Mouse (Mus musculus) lung, postnatal 0 days (tissue): ENCODE measurements around the gene Macc1. TPM values are rescaled to one million over a fixed set of nuclear protein-coding genes. Genes with fewer than 3 reads are reported as not detected.

Experiments
- ATAC-seq: fragments of 200-750 bp; cut with Nextera tagmentation; 2 replicates; pipeline ENCODE4 v1.8.0; 2017; ENCODE audit warnings: moderate library complexity
- DNase-seq: peaks from one replicate; pipeline ENCODE4 v3.0.0-alpha.2; 2016; ENCODE audit warnings: low spot score
- H3K27ac ChIP-seq: fragments of 300-500 bp; sonication (generic); 2 replicates; pipeline ENCODE4 v1.5.1; 2014; ENCODE audit warnings: antibody characterized with exemption, mild to moderate bottlenecking, low read length, mixed read lengths
- H3K27me3 ChIP-seq: fragments of 300-500 bp; sonication (generic); replicated peaks from 2 replicates; pipeline ENCODE4 v1.6.1; 2014; ENCODE audit warnings: low read length, mixed read lengths; ENCODE audit not compliant: insufficient read depth
- H3K36me3 ChIP-seq: fragments of 300-500 bp; sonication (generic); 2 replicates; pipeline ENCODE4 v1.6.1; 2014; ENCODE audit warnings: low read length, mixed read lengths; ENCODE audit not compliant: insufficient read depth
- H3K4me1 ChIP-seq: fragments of 300-500 bp; sonication (generic); 2 replicates; pipeline ENCODE4 v1.6.1; 2014; ENCODE audit warnings: antibody characterized with exemption, low read depth, low read length, mixed read lengths; ENCODE audit not compliant: insufficient read depth
- H3K4me2 ChIP-seq: fragments of 300-500 bp; sonication (generic); replicated peaks from 2 replicates; pipeline ENCODE4 v1.6.1; 2014; ENCODE audit warnings: low read depth, mild to moderate bottlenecking, low read length, moderate library complexity, mixed read lengths
- H3K4me3 ChIP-seq: fragments of 300-500 bp; sonication (generic); 2 replicates; pipeline ENCODE4 v1.5.1; 2014; ENCODE audit warnings: low read depth, low read length
- H3K9ac ChIP-seq: fragments of 300-500 bp; sonication (generic); replicated peaks from 2 replicates; pipeline ENCODE4 v1.6.1; 2014; ENCODE audit warnings: low read depth, mild to moderate bottlenecking
- H3K9me3 ChIP-seq: fragments of 300-500 bp; sonication (generic); 2 replicates; pipeline ENCODE4 v1.6.1; 2016; ENCODE audit warnings: low read length, mixed read lengths
- CTCF ChIP-seq: IDR thresholded peaks from 2 replicates; pipeline ENCODE4 v1.5.1; 2016; ENCODE audit warnings: antibody characterized with exemption, mild to moderate bottlenecking
- EP300 ChIP-seq: IDR thresholded peaks from 2 replicates; pipeline ENCODE4 v1.6.1; 2016; ENCODE audit warnings: antibody characterized with exemption, mild to moderate bottlenecking, control low read depth
- WGBS: fragments of 180-500 bp; shearing (Covaris S2); extraction: QIAGEN DNeasy Blood & Tissue Kit; methylation state at CpG from one replicate; pipeline ENCODE4 v1.1.7; 2014; 5-methylcytosine and 5-hydroxymethylcytosine counted together
- polyA plus RNA-seq: library from polyadenylated mRNA; unstranded; fragments of >200 nt; fragmentation: Nextera tagmentation; extraction: Ambion mirVana; gene quantifications from 2 replicates; pipeline ENCODE4 v1.2.1, GENCODE M21; 2015

Macc1 gene
- polyA plus RNA-seq, 1 experiment from 2014 or later: 1.0 TPM

- Histone ChIP-seq H3K9ac (no peak overlapping the region), H3K9me3 (no peaks in the 10 kb centered on the region), H3K4me1 (no peaks in the 10 kb centered on the region), H3K4me2 (no peak overlapping the region), H3K27ac (no peak overlapping the region), H3K4me3 (no peak overlapping the region), H3K27me3 (no peaks in the 10 kb centered on the region), H3K36me3 (no peaks in the 10 kb centered on the region)
- ATAC-seq (peak; percentile 95), DNase-seq (peak; percentile 90)
- WGBS: 51% methylated on average over 1 of the region's 1 CpGs
- TF ChIP-seq EP300 (peak; percentile 97), CTCF (no peak)
Observed at GRCm38 (mm10) chr12:119381839-119382238, 67.8 kb downstream of the Macc1 start.

DNA sequence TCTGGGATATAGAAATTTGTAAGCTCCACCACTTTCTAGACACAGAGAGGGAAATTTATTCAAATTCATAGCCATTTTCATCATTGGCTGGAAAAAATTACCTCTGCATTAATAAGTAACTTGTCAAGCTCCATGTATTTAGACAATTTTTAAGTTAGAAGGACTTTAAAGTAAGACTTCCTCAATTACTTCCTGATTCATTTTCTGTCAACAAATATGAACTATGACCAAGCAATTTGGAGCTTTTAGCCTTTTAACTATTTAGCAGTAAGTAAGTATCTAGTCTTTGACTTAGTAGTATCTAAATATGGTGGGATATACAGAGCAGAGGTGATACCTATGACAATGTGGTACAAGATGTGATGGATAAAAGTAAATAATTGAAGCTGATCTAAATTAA lies 72.2 kb downstream of the Macc1 start:
- DNase-seq (no peak), ATAC-seq (no peak)
- H3K4me1 ChIP-seq: no peaks in the 10 kb centered on the region
- TF ChIP-seq CTCF (no peak), EP300 (no peak)
- H3K4me2 ChIP-seq: no peak overlapping the region
- no peaks in the 10 kb centered on the region for H3K9me3 ChIP-seq
- H3K27ac ChIP-seq: no peak overlapping the region
- H3K4me3 ChIP-seq: no peak overlapping the region
- no peak overlapping the region for H3K9ac ChIP-seq
- no peaks in the 10 kb centered on the region for H3K27me3 ChIP-seq
- H3K36me3 ChIP-seq: no peaks in the 10 kb centered on the region

DNA sequence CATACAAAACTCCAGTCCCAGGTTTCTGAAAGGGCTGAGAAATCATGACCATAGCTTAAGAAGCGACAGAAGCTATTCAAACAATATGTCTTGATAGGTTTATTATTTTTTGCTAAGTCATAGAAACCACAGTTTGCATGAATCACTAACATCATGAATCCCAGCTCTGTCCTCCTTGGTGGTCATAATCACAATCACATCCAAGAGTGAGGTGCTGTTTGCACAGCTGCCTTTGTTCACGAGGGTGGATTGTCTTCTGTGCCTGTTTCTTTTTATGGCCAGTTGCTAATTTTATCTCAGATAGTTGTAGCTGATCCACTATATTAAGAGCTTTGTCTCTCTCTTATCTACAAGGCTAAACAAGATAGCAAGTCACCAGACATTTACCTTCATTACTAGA lies 72.6 kb downstream of the Macc1 start:
- ATAC-seq (no peak), DNase-seq (no peak)
- Histone ChIP-seq H3K4me2 (no peak overlapping the region), H3K4me3 (no peak overlapping the region), H3K36me3 (no peaks in the 10 kb centered on the region), H3K27ac (no peak overlapping the region), H3K27me3 (no peaks in the 10 kb centered on the region), H3K9me3 (no peaks in the 10 kb centered on the region), H3K4me1 (no peaks in the 10 kb centered on the region), H3K9ac (no peak overlapping the region)
- 70% methylated on average over 2 of the region's 2 CpGs for WGBS
- TF ChIP-seq EP300 (no peak), CTCF (no peak)

GRCm38 (mm10) chr12:119387925-119388324 lies 73.9 kb downstream of the Macc1 start:
- Histone ChIP-seq H3K27ac (no peak overlapping the region), H3K4me1 (no peaks in the 10 kb centered on the region), H3K27me3 (no peaks in the 10 kb centered on the region), H3K4me3 (no peak overlapping the region), H3K36me3 (no peaks in the 10 kb centered on the region), H3K9ac (no peak overlapping the region), H3K9me3 (no peaks in the 10 kb centered on the region), H3K4me2 (no peak overlapping the region)
- ATAC-seq (no peak), DNase-seq (no peak)
- TF ChIP-seq EP300 (no peak), CTCF (no peak)
- WGBS: 75% methylated on average over 2 of the region's 2 CpGs

GRCm38 (mm10) chr12:119390192-119390684 lies 76.2 kb downstream of the Macc1 start:
- H3K27ac ChIP-seq: no peak overlapping the region
- ATAC-seq (peak; percentile 98), DNase-seq (peak; percentile 92)
- H3K4me1 ChIP-seq: no peaks in the 10 kb centered on the region
- H3K27me3 ChIP-seq: no peaks in the 10 kb centered on the region
- H3K9me3 ChIP-seq: no peaks in the 10 kb centered on the region
- H3K4me3 ChIP-seq: no peak overlapping the region
- WGBS: 31% methylated on average over 3 of the region's 3 CpGs
- H3K4me2 ChIP-seq: no peak overlapping the region
- peak; percentile 89 for TF ChIP-seq EP300
- no peak for TF ChIP-seq CTCF
- no peaks in the 10 kb centered on the region for H3K36me3 ChIP-seq
- H3K9ac ChIP-seq: no peak overlapping the region

DNA sequence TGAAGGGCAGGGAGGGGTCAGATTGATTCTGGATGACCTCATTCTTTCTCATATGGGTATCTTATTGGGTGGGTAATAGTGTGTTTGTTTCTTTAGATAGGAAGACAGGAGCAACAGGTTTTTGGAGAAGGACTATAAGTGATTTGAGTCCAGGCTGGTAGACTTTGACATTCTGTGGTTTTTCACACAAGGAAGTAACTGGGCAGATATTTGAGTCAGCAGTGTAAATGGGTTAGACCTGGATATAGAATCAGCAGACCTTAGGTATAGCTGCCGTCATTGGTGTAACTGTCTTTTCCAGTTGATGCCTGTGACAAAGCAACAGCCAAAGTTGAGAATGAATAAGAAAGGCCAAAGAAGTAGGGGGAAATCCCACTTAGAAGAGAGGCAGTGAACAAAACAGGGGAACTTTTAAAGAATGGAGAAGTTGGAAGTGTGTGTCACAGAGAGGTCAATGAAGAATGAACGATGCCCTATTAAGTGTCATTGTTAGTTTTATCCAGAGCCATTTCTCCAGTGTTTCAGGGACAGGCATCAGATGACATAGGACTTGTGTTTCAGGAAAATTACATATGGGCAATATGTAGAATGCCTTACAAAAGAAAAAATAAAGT lies 84.1 kb downstream of the Macc1 start:
- DNase-seq: no peak
- ATAC-seq: no peak
- Histone ChIP-seq H3K27ac (no peak overlapping the region), H3K9me3 (no peaks in the 10 kb centered on the region), H3K27me3 (no peaks in the 10 kb centered on the region), H3K4me1 (no peaks in the 10 kb centered on the region), H3K4me3 (no peak overlapping the region), H3K36me3 (no peaks in the 10 kb centered on the region), H3K9ac (no peak overlapping the region), H3K4me2 (no peak overlapping the region)
- TF ChIP-seq EP300: no peak
- TF ChIP-seq CTCF: no peak
- 75% methylated on average over 2 of the region's 2 CpGs for WGBS

GRCm38 (mm10) chr12:119402273-119402672 lies 88.2 kb downstream of the Macc1 start:
- ATAC-seq: no peak
- H3K4me2 ChIP-seq: no peak overlapping the region
- no peaks in the 10 kb centered on the region for H3K9me3 ChIP-seq
- TF ChIP-seq CTCF (no peak), EP300 (no peak)
- no peak overlapping the region for H3K27ac ChIP-seq
- no peak overlapping the region for H3K4me3 ChIP-seq
- H3K9ac ChIP-seq: no peak overlapping the region
- no peaks in the 10 kb centered on the region for H3K27me3 ChIP-seq
- DNase-seq: no peak
- H3K36me3 ChIP-seq: no peaks in the 10 kb centered on the region
- no peaks in the 10 kb centered on the region for H3K4me1 ChIP-seq
- 79% methylated on average over 1 of the region's 1 CpGs for WGBS
